Mouse (Mus musculus) hindbrain, postnatal 0 days (tissue): Measurements from ENCODE around the gene Fstl3. TPM values are rescaled to one million over a fixed set of nuclear protein-coding genes. Genes with fewer than 3 reads are reported as not detected.

Experiments
- ATAC-seq: fragments of 200-750 bp; cut with Nextera tagmentation; 2 replicates; pipeline ENCODE4 v1.8.0; 2017; ENCODE audit warnings: mild to moderate bottlenecking, moderate TSS enrichment, moderate library complexity
- DNase-seq: peaks from one replicate; pipeline ENCODE4 v3.0.0-alpha.2; 2015; ENCODE audit warnings: low spot score
- H3K27ac ChIP-seq: fragments of 300-500 bp; sonication (generic); 2 replicates; pipeline ENCODE4 v1.5.1; 2014; ENCODE audit warnings: mild to moderate bottlenecking
- H3K27me3 ChIP-seq: fragments of 300-500 bp; sonication (generic); 2 replicates; pipeline ENCODE4 v1.6.1; 2014; ENCODE audit warnings: low read length, mixed read lengths; ENCODE audit not compliant: insufficient read depth
- H3K36me3 ChIP-seq: fragments of 300-500 bp; sonication (generic); 2 replicates; pipeline ENCODE4 v1.6.1; 2014; ENCODE audit warnings: low read length, mixed read lengths; ENCODE audit not compliant: insufficient read depth
- H3K4me1 ChIP-seq: fragments of 300-500 bp; sonication (generic); 2 replicates; pipeline ENCODE4 v1.6.1; 2014; ENCODE audit warnings: antibody characterized with exemption, low read length, mixed read lengths; ENCODE audit not compliant: insufficient read depth
- H3K4me2 ChIP-seq: fragments of 300-500 bp; sonication (generic); 2 replicates; pipeline ENCODE4 v1.6.1; 2014; ENCODE audit warnings: low read depth, mild to moderate bottlenecking, low read length, moderate library complexity, mixed read lengths
- H3K4me3 ChIP-seq: fragments of 300-500 bp; sonication (generic); 2 replicates; pipeline ENCODE4 v1.5.1; 2014; ENCODE audit warnings: low read length
- H3K9ac ChIP-seq: fragments of 300-500 bp; sonication (generic); replicated peaks from 2 replicates; pipeline ENCODE4 v1.6.1; 2014; ENCODE audit warnings: mild to moderate bottlenecking, low read length, moderate library complexity, mixed read lengths
- H3K9me3 ChIP-seq: fragments of 300-500 bp; sonication (generic); 2 replicates; pipeline ENCODE4 v1.6.1; 2016; ENCODE audit warnings: low read length, mixed read lengths
- CTCF ChIP-seq: IDR thresholded peaks from 2 replicates; pipeline ENCODE4 v1.5.1; 2016; ENCODE audit warnings: antibody characterized with exemption, control low read depth, low read depth
- WGBS: fragments of 180-500 bp; shearing (Covaris S2); extraction: QIAGEN DNeasy Blood & Tissue Kit; methylation state at CpG from one replicate; pipeline ENCODE4 v1.1.7; 2014; 5-methylcytosine and 5-hydroxymethylcytosine counted together
- polyA plus RNA-seq: library from polyadenylated mRNA; unstranded; fragments of >200 nt; fragmentation: Nextera tagmentation; extraction: Ambion mirVana; gene quantifications from 2 replicates; pipeline ENCODE4 v1.2.1, GENCODE M21; 2015
- total RNA-seq: library from RNA; depleted of rRNA; stranded (reverse); fragments of >200 nt; gene quantifications from 2 replicates; pipeline ENCODE4 v1.2.3, GENCODE M21; 2014

Gene Fstl3
- total and polyA plus RNA-seq, 2 experiments from 2014 or later = 2.6 to 3.2 TPM

DNA sequence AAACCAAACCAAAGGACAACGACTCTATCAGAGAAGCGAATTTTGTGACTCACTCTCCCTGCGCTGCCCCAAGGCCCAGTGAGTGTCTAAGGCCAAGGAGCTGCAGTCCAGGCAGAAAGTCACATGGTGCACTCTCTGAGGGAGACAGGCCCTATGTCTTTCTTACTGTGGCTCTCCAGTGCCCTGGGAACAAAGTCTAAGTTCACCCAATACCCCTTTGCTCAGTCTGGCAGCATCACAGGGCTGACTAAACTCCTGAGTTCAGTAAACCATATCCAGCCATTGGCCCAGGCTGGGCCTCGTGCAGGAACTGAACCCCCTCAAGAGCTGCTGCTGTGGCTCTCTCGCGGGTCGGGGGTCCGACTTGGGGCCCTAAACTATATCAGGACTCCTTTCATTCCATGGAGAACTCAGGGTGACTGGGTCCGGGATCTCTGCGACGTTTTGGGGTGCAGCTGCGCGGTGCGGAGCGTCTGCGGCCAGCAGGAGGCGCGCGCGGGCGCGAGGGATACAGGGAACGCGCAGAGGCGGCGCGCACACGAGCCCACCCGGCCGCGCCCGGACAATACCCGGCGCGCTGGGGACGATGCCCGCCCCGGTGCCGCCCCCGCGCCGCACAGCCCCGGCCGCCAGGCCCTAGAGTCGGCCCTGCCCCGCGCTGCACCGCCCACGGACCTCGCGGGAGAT lies 16.1 kb downstream of the Fstl3 start, which contains the start of gene Palm:
Gene Palm (plus strand): TSS at position 522 of the 687 bp plus-strand sequence.
- peaks cover 13% of the 10 kb centered on the region for H3K4me1 ChIP-seq
- H3K4me3 ChIP-seq = peak within 1 kb of the TSS; percentile 93
- no peaks in the 10 kb centered on the region for H3K9me3 ChIP-seq
- WGBS = 6% methylated on average over 51 of the region's 51 CpGs
- DNase-seq (peak; percentile 91), ATAC-seq (peak; percentile 68)
- H3K27me3 ChIP-seq = no peaks in the 10 kb centered on the region
- peak within 1 kb of the TSS; percentile 97 for H3K9ac ChIP-seq
- no peaks in the 10 kb centered on the region for H3K36me3 ChIP-seq
- peak within 1 kb of the TSS; percentile 80 for H3K4me2 ChIP-seq
- H3K27ac ChIP-seq = peak within 1 kb of the TSS; percentile 90
- peak; percentile 72 for TF ChIP-seq CTCF

DNA sequence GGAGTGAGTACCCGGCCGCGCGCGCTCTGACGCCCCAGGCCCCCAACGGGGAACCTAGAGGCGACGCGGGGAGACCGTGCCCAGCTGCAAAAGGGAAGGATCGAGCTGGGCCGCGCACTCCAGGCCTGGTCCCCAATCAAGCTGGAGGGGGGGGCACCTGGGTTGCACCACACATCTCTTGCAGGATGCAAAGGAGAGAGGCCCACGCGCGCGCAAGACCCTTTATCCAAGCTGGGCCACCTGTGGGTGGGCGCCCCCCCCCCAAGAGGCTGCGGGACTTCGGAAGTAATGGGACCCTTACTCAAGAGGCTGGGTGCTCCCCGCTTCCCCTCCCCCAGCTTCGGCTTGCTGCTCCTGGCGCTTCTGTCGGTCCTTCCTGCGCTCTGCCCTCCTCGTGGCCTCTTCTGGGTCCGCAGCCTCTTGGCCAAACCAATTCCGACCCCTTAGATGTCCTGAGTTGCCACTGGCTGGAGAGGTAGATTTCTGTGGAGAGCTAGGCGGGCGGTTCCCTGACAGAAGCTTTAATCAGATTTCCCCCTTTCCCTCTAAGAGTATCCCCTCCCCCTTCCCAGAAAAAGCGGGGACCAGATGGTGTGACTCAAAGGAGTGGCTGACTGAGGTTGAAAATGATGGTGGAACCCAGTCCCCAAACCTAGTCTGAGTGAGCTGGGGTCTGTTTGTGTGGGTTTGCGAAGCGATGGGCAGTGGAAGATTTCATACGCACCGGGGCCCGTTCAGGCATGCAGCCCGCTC lies 16.8 kb downstream of the Fstl3 start:
- Histone ChIP-seq H3K27me3 (no peaks in the 10 kb centered on the region), H3K36me3 (no peaks in the 10 kb centered on the region), H3K27ac (peak overlapping the region; percentile 90), H3K9me3 (no peaks in the 10 kb centered on the region), H3K4me2 (peak overlapping the region; percentile 80), H3K4me1 (peaks cover 13% of the 10 kb centered on the region), H3K9ac (peak overlapping the region; percentile 97), H3K4me3 (peak overlapping the region; percentile 93)
- WGBS = under 1% methylated on average over 30 of the region's 38 CpGs
- ATAC-seq (peak; percentile 24; the same call in 1 of the 2 replicates), DNase-seq (peak; percentile 61)
- no peak for TF ChIP-seq CTCF

- H3K4me1 ChIP-seq = peaks cover 13% of the 10 kb centered on the region
- no peaks in the 10 kb centered on the region for H3K36me3 ChIP-seq
- no peak for TF ChIP-seq CTCF
- H3K27ac ChIP-seq = peak overlapping the region; percentile 90
- DNase-seq = peak; percentile 51
- H3K4me3 ChIP-seq = peak overlapping the region; percentile 93
- peak overlapping the region; percentile 80 for H3K4me2 ChIP-seq
- H3K9ac ChIP-seq = peak overlapping the region; percentile 97
- no peaks in the 10 kb centered on the region for H3K27me3 ChIP-seq
- H3K9me3 ChIP-seq = no peaks in the 10 kb centered on the region
- WGBS = under 1% methylated on average over 10 of the region's 10 CpGs
- ATAC-seq = peak; percentile 27; the same call in 1 of the 2 replicates
Observed at GRCm38 (mm10) chr10:79794491-79794931, 17.4 kb downstream of the Fstl3 start.

GRCm38 (mm10) chr10:79795905-79796304 lies 18.8 kb downstream of the Fstl3 start:
- H3K9ac ChIP-seq = no peak overlapping the region
- no peaks in the 10 kb centered on the region for H3K9me3 ChIP-seq
- DNase-seq (no peak), ATAC-seq (no peak)
- no peak overlapping the region for H3K27ac ChIP-seq
- WGBS = 97% methylated on average over 3 of the region's 3 CpGs
- no peaks in the 10 kb centered on the region for H3K36me3 ChIP-seq
- no peak overlapping the region for H3K4me3 ChIP-seq
- TF ChIP-seq CTCF = peak; percentile 18
- no peak overlapping the region for H3K4me2 ChIP-seq
- peaks cover 13% of the 10 kb centered on the region for H3K4me1 ChIP-seq
- no peaks in the 10 kb centered on the region for H3K27me3 ChIP-seq

DNA sequence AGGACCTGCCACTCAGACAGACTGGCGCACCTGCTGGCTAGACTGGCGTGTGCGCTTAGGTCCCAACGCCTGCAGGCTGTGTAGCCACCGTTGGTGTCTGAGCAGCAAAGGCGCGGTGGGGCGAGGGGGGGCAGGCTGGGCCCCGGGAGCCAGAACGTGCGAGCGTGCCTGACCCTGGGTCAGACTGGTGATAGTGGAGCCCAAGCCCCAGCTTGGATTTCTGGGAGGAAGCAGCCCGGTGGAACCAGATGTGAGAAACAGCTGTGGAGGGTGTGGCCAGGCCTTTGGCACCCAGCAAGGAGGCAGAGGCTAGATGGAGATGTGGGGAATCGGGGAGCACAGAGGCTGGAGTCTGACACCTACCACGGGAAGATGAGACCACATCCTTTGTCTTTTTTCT lies 20.3 kb downstream of the Fstl3 start:
- peaks cover 19% of the 10 kb centered on the region for H3K4me1 ChIP-seq
- H3K9ac ChIP-seq = no peak overlapping the region
- H3K9me3 ChIP-seq = no peaks in the 10 kb centered on the region
- H3K36me3 ChIP-seq = no peaks in the 10 kb centered on the region
- H3K4me2 ChIP-seq = peak overlapping the region; percentile 30; the same call in 1 of the 2 replicates
- no peak overlapping the region for H3K4me3 ChIP-seq
- H3K27me3 ChIP-seq = no peaks in the 10 kb centered on the region
- H3K27ac ChIP-seq = no peak overlapping the region
- no peak for TF ChIP-seq CTCF
- DNase-seq (no peak), ATAC-seq (no peak)
- 40% methylated on average over 15 of the region's 15 CpGs for WGBS

- Histone ChIP-seq H3K9ac (no peak overlapping the region), H3K36me3 (no peaks in the 10 kb centered on the region), H3K4me1 (peaks cover 26% of the 10 kb centered on the region), H3K9me3 (no peaks in the 10 kb centered on the region), H3K27ac (no peak overlapping the region), H3K4me3 (no peak overlapping the region), H3K27me3 (no peaks in the 10 kb centered on the region), H3K4me2 (no peak overlapping the region)
- TF ChIP-seq CTCF = no peak
- WGBS = 87% methylated on average over 12 of the region's 12 CpGs
- DNase-seq (no peak), ATAC-seq (no peak)
Observed at GRCm38 (mm10) chr10:79798289-79798928, 21.3 kb downstream of the Fstl3 start.
